Mouse (Mus musculus): ENCODE data around the gene Fam210b.
"Not testable (repeated sequence)": the region's sequence is repeated elsewhere in the genome, so short reads cannot be mapped to it uniquely, and the experiment has no call there.

Gene Fam210b

DNA sequence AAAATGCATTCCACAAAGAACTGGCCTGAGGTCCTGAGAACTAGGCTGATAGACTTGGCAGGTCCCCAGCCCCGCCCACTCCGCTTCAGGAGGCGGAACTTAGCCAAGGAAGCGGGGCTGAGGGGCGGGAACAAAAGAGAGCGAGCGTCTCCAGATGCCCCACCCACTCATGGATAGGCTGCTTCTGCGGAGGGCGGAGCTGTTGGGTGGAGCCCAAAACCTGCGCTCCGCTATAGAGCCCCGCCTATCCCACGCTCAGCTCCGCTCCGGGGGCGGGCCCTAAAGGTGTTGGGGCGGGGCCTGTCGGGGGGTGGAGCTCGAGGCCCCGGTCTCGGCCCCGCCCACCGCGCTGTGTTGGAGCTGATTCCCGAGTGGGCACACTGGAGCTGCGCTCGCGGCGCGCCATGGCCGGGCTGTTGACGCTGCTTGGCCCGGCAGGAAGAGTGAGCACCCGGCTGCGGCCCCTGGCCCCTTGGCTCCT lies at the start of gene Fam210b:
Fam210b (plus strand) TSS at position 308 of the 481 bp plus-strand sequence.
- H3K4me3 ChIP-seq (replicated peaks; ENCODE audit: low read length): peak within 1 kb of the TSS; percentile 93
- H3K9me3 ChIP-seq (ENCODE audit: low read length): no peaks in the 10 kb centered on the region
- TF ChIP-seq NANOG (IDR thresholded peaks at IDR 0.05; ENCODE audit: borderline replicate concordance, low read length): no peak
- no peak for TF ChIP-seq POU5F1 (IDR thresholded peaks at IDR 0.05; ENCODE audit: borderline replicate concordance, low read length)
- TF ChIP-seq CTCF (conservative IDR thresholded peaks at IDR 0.05; ENCODE audit: low read length): no peak

DNA sequence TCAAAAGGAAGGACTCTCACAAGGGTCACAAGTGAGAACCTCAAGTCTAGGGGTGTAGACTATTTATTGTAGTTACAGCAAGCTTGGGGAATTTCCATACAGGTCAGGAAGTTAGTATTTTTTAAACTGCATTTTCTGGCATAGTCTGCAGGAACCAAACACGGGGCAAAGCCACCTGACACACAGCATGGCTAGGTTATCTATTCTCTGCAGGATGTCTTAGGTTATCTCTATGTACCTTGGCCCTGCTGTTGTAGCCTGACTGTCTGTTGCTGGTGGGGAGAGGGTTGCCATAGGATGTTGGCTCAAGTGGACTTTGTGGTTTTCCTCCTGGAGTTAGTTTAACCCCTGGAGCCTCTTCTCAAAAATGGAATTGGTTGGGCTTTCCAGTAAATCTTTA lies 47.3 kb upstream of the Fam210b start:
- peaks cover 15% of the 10 kb centered on the region for H3K9me3 ChIP-seq (ENCODE audit: low read length)
- H3K4me1 ChIP-seq (replicated peaks; ENCODE audit: low read depth, low read length): peaks cover 56% of the 10 kb centered on the region
- no peak for TF ChIP-seq POU5F1 (IDR thresholded peaks at IDR 0.05; ENCODE audit: borderline replicate concordance, low read length)
- TF ChIP-seq NANOG (IDR thresholded peaks at IDR 0.05; ENCODE audit: borderline replicate concordance, low read length): no peak
- no peak for TF ChIP-seq CTCF (conservative IDR thresholded peaks at IDR 0.05; ENCODE audit: low read length)
- no peak overlapping the region for H3K4me3 ChIP-seq (replicated peaks; ENCODE audit: low read length)
- no peaks in the 10 kb centered on the region for H3K36me3 ChIP-seq (ENCODE audit: insufficient read depth, low read length)
- no peaks in the 10 kb centered on the region for H3K27me3 ChIP-seq (ENCODE audit: insufficient read depth, low read length)

More for the DNA sequence above, at the start of gene Fam210b:
- peaks cover 22% of the 10 kb centered on the region for H3K4me1 ChIP-seq (replicated peaks; ENCODE audit: low read depth, low read length)
- no peaks in the 10 kb centered on the region for H3K36me3 ChIP-seq (ENCODE audit: insufficient read depth, low read length)
- H3K27me3 ChIP-seq (ENCODE audit: insufficient read depth, low read length): peaks cover 17% of the 10 kb centered on the region

DNA sequence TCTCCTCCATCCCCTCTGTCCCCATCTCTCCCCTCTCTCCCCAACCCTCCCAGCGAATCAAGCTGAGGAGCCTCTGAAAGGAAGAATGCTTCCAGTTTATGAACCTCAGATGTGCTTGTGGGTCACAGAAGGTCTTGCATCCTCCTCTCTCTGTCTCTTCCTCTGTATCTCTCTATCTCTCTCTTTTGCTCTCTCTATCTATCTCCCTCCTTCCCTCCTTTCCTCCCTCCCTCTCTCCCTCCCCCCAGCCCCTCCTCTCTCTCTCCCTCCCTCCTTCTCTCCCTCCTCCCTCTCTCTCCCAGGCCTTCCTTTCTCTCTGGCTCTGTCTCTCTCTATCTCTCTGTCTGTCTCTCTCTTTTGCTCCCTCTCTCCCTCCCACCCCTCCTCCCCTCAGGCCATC lies 46.8 kb upstream of the Fam210b start:
- H3K9me3 ChIP-seq (ENCODE audit: low read length): peaks cover 15% of the 10 kb centered on the region
- TF ChIP-seq CTCF (conservative IDR thresholded peaks at IDR 0.05; ENCODE audit: low read length): no peak
- TF ChIP-seq NANOG (IDR thresholded peaks at IDR 0.05; ENCODE audit: borderline replicate concordance, low read length): no peak
- no peak for TF ChIP-seq POU5F1 (IDR thresholded peaks at IDR 0.05; ENCODE audit: borderline replicate concordance, low read length)
- H3K36me3 ChIP-seq (ENCODE audit: insufficient read depth, low read length): no peaks in the 10 kb centered on the region
- H3K4me1 ChIP-seq (replicated peaks; ENCODE audit: low read depth, low read length): peaks cover 54% of the 10 kb centered on the region
- no peaks in the 10 kb centered on the region for H3K27me3 ChIP-seq (ENCODE audit: insufficient read depth, low read length)
- H3K4me3 ChIP-seq (replicated peaks; ENCODE audit: low read length): no peak overlapping the region

DNA sequence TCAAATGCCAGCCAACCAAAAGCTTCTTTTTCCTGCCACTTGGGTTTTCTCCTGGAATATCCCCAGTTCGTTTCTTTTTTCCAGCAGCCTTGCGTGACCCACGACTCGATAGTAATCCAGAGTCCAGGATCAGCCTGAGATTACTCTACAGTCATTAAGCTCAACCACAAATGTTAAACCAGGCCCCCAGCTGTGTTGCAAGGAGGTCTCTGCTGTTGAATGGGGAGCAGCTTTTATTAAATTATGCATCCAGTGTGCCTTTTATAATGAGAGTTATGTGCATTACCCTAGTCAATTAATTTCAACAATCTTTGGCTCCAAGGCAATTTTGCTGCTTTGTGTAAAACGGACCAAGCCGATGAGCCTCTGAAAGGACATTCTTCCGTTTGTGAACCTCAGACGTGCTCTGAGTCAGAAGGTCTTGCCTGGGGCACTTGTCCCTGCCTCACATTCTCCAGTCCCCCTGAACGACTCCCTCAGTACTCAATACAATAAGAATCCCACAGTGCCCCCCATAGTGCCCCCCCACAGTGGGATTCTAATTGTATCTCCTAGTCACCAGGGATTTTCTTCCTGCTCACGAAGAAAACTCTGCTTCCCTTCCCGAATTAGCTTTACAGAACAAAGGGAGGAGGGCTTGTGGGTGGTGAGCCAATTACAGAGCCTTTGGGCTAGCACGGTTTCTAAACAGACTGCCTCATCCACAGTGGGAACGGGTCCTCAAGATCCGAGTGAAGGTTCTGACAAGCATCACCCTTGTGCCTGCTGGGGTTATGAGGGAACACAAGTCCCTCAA lies 46.0 kb upstream of the Fam210b start:
- Histone ChIP-seq H3K4me1 (replicated peaks; ENCODE audit: low read depth, low read length) (peaks cover 62% of the 10 kb centered on the region), H3K9me3 (ENCODE audit: low read length) (peaks cover 15% of the 10 kb centered on the region), H3K36me3 (ENCODE audit: insufficient read depth, low read length) (no peaks in the 10 kb centered on the region), H3K4me3 (replicated peaks; ENCODE audit: low read length) (peak overlapping the region; percentile 45), H3K27me3 (ENCODE audit: insufficient read depth, low read length) (no peaks in the 10 kb centered on the region)
- TF ChIP-seq NANOG (IDR thresholded peaks at IDR 0.05; ENCODE audit: borderline replicate concordance, low read length) (peak; percentile 28; the same call in 1 of the 2 replicates), CTCF (conservative IDR thresholded peaks at IDR 0.05; ENCODE audit: low read length) (no peak), POU5F1 (IDR thresholded peaks at IDR 0.05; ENCODE audit: borderline replicate concordance, low read length) (no peak)

DNA sequence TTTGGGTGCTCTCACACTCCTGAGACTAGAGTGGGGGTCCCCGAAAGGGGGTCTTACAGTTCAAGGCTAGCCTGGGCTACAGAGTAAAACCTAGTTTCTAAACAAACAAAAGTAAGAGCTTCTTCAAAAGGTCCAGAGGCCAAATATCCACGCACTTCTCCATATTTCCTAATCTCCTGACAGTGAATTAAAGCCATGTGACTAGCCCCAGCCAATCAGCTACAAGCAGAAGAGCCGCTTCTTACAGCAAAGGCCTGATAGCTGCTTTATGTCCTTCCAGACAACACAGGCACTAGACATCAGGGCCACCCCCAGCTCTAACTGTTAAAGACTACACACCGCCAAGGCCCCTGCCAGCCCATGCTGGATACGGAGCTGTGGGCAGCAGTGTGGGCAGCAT lies 43.0 kb upstream of the Fam210b start:
- no peak for TF ChIP-seq POU5F1 (IDR thresholded peaks at IDR 0.05; ENCODE audit: borderline replicate concordance, low read length)
- TF ChIP-seq NANOG (IDR thresholded peaks at IDR 0.05; ENCODE audit: borderline replicate concordance, low read length): no peak
- no peak for TF ChIP-seq CTCF (conservative IDR thresholded peaks at IDR 0.05; ENCODE audit: low read length)
- H3K9me3 ChIP-seq (ENCODE audit: low read length): peaks cover 7% of the 10 kb centered on the region; the same call in 1 of the 2 replicates
- peaks cover 79% of the 10 kb centered on the region for H3K4me1 ChIP-seq (replicated peaks; ENCODE audit: low read depth, low read length)
- no peaks in the 10 kb centered on the region for H3K36me3 ChIP-seq (ENCODE audit: insufficient read depth, low read length)
- H3K4me3 ChIP-seq (replicated peaks; ENCODE audit: low read length): no peak overlapping the region
- H3K27me3 ChIP-seq (ENCODE audit: insufficient read depth, low read length): no peaks in the 10 kb centered on the region

DNA sequence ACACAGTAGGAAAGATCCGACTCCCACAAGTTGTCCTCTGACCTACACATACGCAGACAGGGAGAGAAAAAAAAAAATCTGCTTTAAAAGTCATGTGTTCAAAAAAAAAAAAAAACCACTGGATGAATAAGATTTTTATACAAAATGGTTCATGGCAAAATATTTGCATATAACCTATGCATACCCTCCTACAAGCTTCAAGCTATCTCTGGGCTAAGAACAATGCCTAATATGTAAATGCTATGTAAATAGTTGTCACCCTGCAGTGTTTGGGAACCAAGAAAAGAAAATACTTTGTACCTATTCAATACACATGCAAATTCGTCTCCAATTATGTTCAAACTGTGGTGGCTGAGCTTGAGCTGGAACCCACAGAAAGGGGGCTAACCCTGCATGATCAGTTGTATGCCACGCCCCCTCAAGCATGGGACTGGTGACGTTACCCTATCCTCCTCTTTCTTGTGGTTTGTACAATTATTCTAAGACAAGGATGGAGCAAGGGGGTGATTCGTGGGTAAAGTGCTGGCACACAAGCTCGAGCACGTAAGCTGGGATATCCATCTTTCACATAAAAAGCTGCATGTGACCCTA lies 41.2 kb upstream of the Fam210b start:
- Histone ChIP-seq H3K4me1 (replicated peaks; ENCODE audit: low read depth, low read length) (peaks cover 62% of the 10 kb centered on the region), H3K27me3 (ENCODE audit: insufficient read depth, low read length) (no peaks in the 10 kb centered on the region), H3K36me3 (ENCODE audit: insufficient read depth, low read length) (no peaks in the 10 kb centered on the region), H3K4me3 (replicated peaks; ENCODE audit: low read length) (0 out of 2 replicates have a peak overlapping the region, but pooled peaks have one; percentile 20), H3K9me3 (ENCODE audit: low read length) (peaks cover 7% of the 10 kb centered on the region; the same call in 1 of the 2 replicates)
- TF ChIP-seq POU5F1 (IDR thresholded peaks at IDR 0.05; ENCODE audit: borderline replicate concordance, low read length) (0 out of 2 replicates have a peak, but pooled peaks have one; percentile 5), CTCF (conservative IDR thresholded peaks at IDR 0.05; ENCODE audit: low read length) (no peak)

DNA sequence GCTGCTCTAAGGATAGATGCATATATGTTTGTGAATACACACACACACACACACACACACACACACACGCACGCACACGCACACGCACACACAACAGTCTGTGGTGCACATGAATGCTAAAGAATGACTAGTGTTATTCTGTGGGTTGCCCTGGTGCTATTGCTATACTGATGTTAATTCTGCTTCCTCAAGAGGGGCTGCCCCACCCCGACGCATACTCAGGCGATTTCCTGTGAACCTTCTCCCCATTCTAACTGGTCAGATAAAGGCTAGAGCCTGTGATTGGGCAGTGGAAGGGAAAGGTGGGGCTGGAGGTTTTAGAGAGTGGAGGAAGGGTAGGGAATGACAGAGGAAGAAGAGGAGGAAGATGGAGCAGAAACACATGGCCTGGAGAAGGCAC lies 39.8 kb upstream of the Fam210b start:
- Histone ChIP-seq H3K4me1 (replicated peaks; ENCODE audit: low read depth, low read length) (peaks cover 50% of the 10 kb centered on the region), H3K4me3 (replicated peaks; ENCODE audit: low read length) (peak overlapping the region; percentile 60; the same call in 1 of the 2 replicates)
- not testable (repeated sequence) for H3K27me3 ChIP-seq (ENCODE audit: insufficient read depth, low read length); H3K9me3 ChIP-seq (ENCODE audit: low read length); H3K36me3 ChIP-seq (ENCODE audit: insufficient read depth, low read length)

DNA sequence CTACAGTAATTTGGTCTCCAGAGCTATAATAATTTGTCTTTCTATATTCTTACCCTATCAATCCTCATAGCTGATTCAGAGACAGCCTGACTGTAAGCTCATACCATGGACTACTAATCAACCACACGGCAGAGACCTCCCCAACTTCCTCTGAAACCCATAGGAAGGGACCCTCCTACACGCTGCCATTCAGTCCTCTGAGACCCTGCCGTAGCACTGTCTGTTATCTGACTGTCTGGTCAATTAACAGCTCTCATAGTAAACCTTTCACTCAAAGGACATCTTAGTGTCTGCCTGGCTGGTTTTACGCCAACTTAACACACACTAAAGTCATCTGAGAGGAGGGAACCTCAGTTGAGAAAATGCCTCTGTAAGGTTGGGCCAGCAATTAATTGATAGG lies 38.8 kb upstream of the Fam210b start:
- no peaks in the 10 kb centered on the region for H3K36me3 ChIP-seq (ENCODE audit: insufficient read depth, low read length)
- no peaks in the 10 kb centered on the region for H3K27me3 ChIP-seq (ENCODE audit: insufficient read depth, low read length)
- no peak overlapping the region for H3K4me3 ChIP-seq (replicated peaks; ENCODE audit: low read length)
- no peak for TF ChIP-seq NANOG (IDR thresholded peaks at IDR 0.05; ENCODE audit: borderline replicate concordance, low read length)
- no peak for TF ChIP-seq CTCF (conservative IDR thresholded peaks at IDR 0.05; ENCODE audit: low read length)
- TF ChIP-seq POU5F1 (IDR thresholded peaks at IDR 0.05; ENCODE audit: borderline replicate concordance, low read length): no peak
- H3K9me3 ChIP-seq (ENCODE audit: low read length): peaks cover 7% of the 10 kb centered on the region; the same call in 1 of the 2 replicates
- peaks cover 45% of the 10 kb centered on the region for H3K4me1 ChIP-seq (replicated peaks; ENCODE audit: low read depth, low read length)

Measured in E14TG2a.4 (cell line).